In genomic region chr13:108152650-108153372, GRCm38 (mm10) we compare ENCODE assay signal across 9 mouse cellular contexts. TPM values are rescaled to one million over a fixed set of nuclear protein-coding genes. Genes with fewer than 3 reads are reported as not detected.
DNase-seq lines count a peak whose midpoint lies in the region; ATAC-seq and TF ChIP-seq lines count a peak whose summit lies in the region.
"Had no signal": no experiment of that assay in that cellular context is flagged by ENCODE, and none has a peak within 500 bp of the region (broad histone marks: within the 10 kb centered on the region; RNA-seq: fewer than 3 reads in every experiment).

No protein-coding gene starts in this region.

- H3K4me2 ChIP-seq in kidney, embryonic 16.5 days (replicated peaks; ENCODE audit: low read depth, low read length) = no peak overlapping the region
- H3K4me2 ChIP-seq: limb, embryonic 12.5 days had no signal

- H3K4me3 ChIP-seq in heart, embryonic 10.5 days = no peak overlapping the region
- no peak overlapping the region for H3K4me3 ChIP-seq in G1E (ENCODE audit: low read depth, low read length)
- H3K4me3 ChIP-seq in kidney, embryonic 16.5 days (ENCODE audit: low read length) = no peak overlapping the region
- H3K4me3 ChIP-seq: limb, embryonic 12.5 days had no signal

- H3K9me3 ChIP-seq in heart, embryonic 10.5 days = no peaks in the 10 kb centered on the region
- H3K9me3 ChIP-seq in G1E (replicated peaks) = no peaks in the 10 kb centered on the region
- 0 out of 2 replicates have a peak, but pooled peaks cover under 1% of the 10 kb centered on the region for H3K9me3 ChIP-seq in kidney, embryonic 16.5 days (ENCODE audit: low read length)
- H3K9me3 ChIP-seq: limb, embryonic 12.5 days had no signal

- H3K27me3 ChIP-seq in heart, embryonic 10.5 days (ENCODE audit: insufficient read depth, poor library complexity, severe bottlenecking) = no peaks in the 10 kb centered on the region
- H3K27me3 ChIP-seq in G1E (ENCODE audit: insufficient read depth, low read length) = no peaks in the 10 kb centered on the region
- H3K27me3 ChIP-seq in kidney, embryonic 16.5 days (ENCODE audit: insufficient read depth, low read length) = no peaks in the 10 kb centered on the region
- H3K27me3 ChIP-seq: limb, embryonic 12.5 days had no signal

- H3K4me1 ChIP-seq in heart, embryonic 10.5 days = peaks cover 9% of the 10 kb centered on the region; the same call in 1 of the 2 replicates
- peaks cover 1% of the 10 kb centered on the region; the same call in 1 of the 2 replicates for H3K4me1 ChIP-seq in G1E (ENCODE audit: insufficient read depth, low read depth, low read length)
- peaks cover 4% of the 10 kb centered on the region; the same call in 1 of the 2 replicates for H3K4me1 ChIP-seq in kidney, embryonic 16.5 days (ENCODE audit: insufficient read depth, low read length)

- 0 out of 2 replicates have a peak, but pooled peaks have one; percentile 17 for TF ChIP-seq CTCF in G1E (IDR thresholded peaks at IDR 0.05; ENCODE audit: low read depth, low read length)

- H3K27ac ChIP-seq in heart, embryonic 10.5 days = no peak overlapping the region
- H3K27ac ChIP-seq in kidney, embryonic 16.5 days (ENCODE audit: low read length) = no peak overlapping the region
- H3K27ac ChIP-seq: limb, embryonic 12.5 days had no signal

- WGBS in heart, embryonic 10.5 days = 65% methylated on average over 8 of the region's 8 CpGs
- 58% methylated on average over 8 of the region's 8 CpGs for WGBS in kidney, embryonic 16.5 days

- no peaks in the 10 kb centered on the region for H3K36me3 ChIP-seq in heart, embryonic 10.5 days
- peaks cover 11% of the 10 kb centered on the region for H3K36me3 ChIP-seq in G1E (replicated peaks)
- H3K36me3 ChIP-seq in kidney, embryonic 16.5 days (ENCODE audit: insufficient read depth, low read length) = no peaks in the 10 kb centered on the region
- H3K36me3 ChIP-seq: limb, embryonic 12.5 days had no signal

- no peak overlapping the region for H3K9ac ChIP-seq in kidney, embryonic 16.5 days (replicated peaks; ENCODE audit: low read length)
- H3K9ac ChIP-seq: limb, embryonic 12.5 days had no signal

- ATAC-seq in G1E (ENCODE audit: extremely low read depth, insufficient number of reproducible peaks, low FRiP score, poor library complexity, severe bottlenecking) = no peak
- peak; percentile 57; the same call in 1 of the 2 replicates for ATAC-seq in kidney, embryonic 16.5 days (ENCODE audit: low FRiP score, low TSS enrichment)

- DNase-seq in heart, adult 11 months = peak; percentile 71
- no peak for DNase-seq in heart, embryonic 10.5 days (ENCODE audit: low spot score)
- no peak for DNase-seq in G1E (ENCODE audit: low spot score)
- DNase-seq in cerebellum, postnatal 10 days = peak; percentile 83 to 88
- peak; percentile 8 for DNase-seq in gonadal fat pad, adult 2 months (ENCODE audit: low read depth)
- peak; percentile 72 for DNase-seq in lung, postnatal 14 days
- peak; percentile 23 for DNase-seq in spleen, adult 12 weeks (ENCODE audit: low spot score)

RNA-seq across cellular contexts. Expression of gene Ndufaf2, which starts 5.6 kb away (rescaled TPM):
- polyA plus RNA-seq in heart, embryonic 10.5 days (2016; fragmentation: Nextera tagmentation; extraction: Ambion mirVana) = 60.4 and 73.5 TPM in 2 replicates
- 13.7 and 21.1 TPM in 2 replicates for total RNA-seq in G1E (2014; fragmentation: Nextera tagmentation)
- 23.2 and 23.6 TPM in 2 replicates for total RNA-seq in G1E (2017)
- polyA plus RNA-seq in G1E (2012) = 51.4 and 55.8 TPM in 2 replicates
- polyA plus RNA-seq in gonadal fat pad, adult 2 months (2012; rRNA removed) = 4.8 and 11.2 TPM in 2 replicates
- 72.0 and 72.6 TPM in 2 replicates for polyA plus RNA-seq in kidney, embryonic 16.5 days (2015; fragmentation: Nextera tagmentation; extraction: Ambion mirVana)

RNA-seq across cellular contexts. Expression of gene Ercc8, which starts 5.7 kb away (rescaled TPM):
- polyA plus RNA-seq in heart, embryonic 10.5 days (2016; fragmentation: Nextera tagmentation; extraction: Ambion mirVana) = 13.4 and 20.3 TPM in 2 replicates
- total RNA-seq in G1E (2014; fragmentation: Nextera tagmentation) (10.1 and 12.0 TPM in 2 replicates), G1E (2017) (11.7 and 13.8 TPM in 2 replicates)
- polyA plus RNA-seq in G1E (2012) = 2.5 and 4.1 TPM in 2 replicates
- 5.1 and 5.8 TPM in 2 replicates for polyA plus RNA-seq in gonadal fat pad, adult 2 months (2012; rRNA removed)
- 15.4 and 16.7 TPM in 2 replicates for polyA plus RNA-seq in kidney, embryonic 16.5 days (2015; fragmentation: Nextera tagmentation; extraction: Ambion mirVana)

Comparison
In these comparisons a context has a peak if more than half of its experiments do, and no peak if none do; other contexts are left out.
1. DNase-seq: peak in heart, adult 11 months (single experiment), cerebellum, postnatal 10 days (2 of 2), gonadal fat pad, adult 2 months (single experiment), lung, postnatal 14 days (single experiment) and spleen, adult 12 weeks (single experiment); none in heart, embryonic 10.5 days (single experiment) and G1E (single experiment).